24 mouse cellular contexts compared by ENCODE assay signal in genomic region chr6:147832521-147832920, GRCm38 (mm10).
"Had no signal": no experiment of that assay in that cellular context is flagged by ENCODE, and none has a peak within 500 bp of the region (broad histone marks: within the 10 kb centered on the region; RNA-seq: fewer than 3 reads in every experiment).

No protein-coding gene starts in this region.

- DNase-seq: gastrocnemius, postnatal 14 days; gastrocnemius, postnatal 36 days; heart, adult 11 months; heart, adult 2 months; heart, postnatal 14 days; heart, postnatal 36 days; kidney, adult 11 months; kidney, adult 2 months; kidney, adult 9 months; kidney, postnatal 14 days; kidney, postnatal 36 days; layer of hippocampus, adult 9-11 months; layer of hippocampus, postnatal 36 days; left cerebral cortex, postnatal 4 days had no signal

- ATAC-seq: hindbrain, embryonic 16.5 days; intestine, embryonic 16.5 days had no signal

- H3K4me2 ChIP-seq: heart, embryonic 11.5 days; heart, embryonic 13.5 days; heart, embryonic 15.5 days; hindbrain, embryonic 14.5 days; kidney, embryonic 15.5 days; limb, embryonic 13.5 days; limb, embryonic 15.5 days had no signal

- H3K27me3 ChIP-seq: heart, embryonic 13.5 days; heart, embryonic 15.5 days; kidney, embryonic 15.5 days; limb, embryonic 13.5 days; limb, embryonic 15.5 days had no signal

- H3K9me3 ChIP-seq: heart, embryonic 13.5 days; heart, embryonic 15.5 days; kidney, embryonic 15.5 days; limb, embryonic 13.5 days; limb, embryonic 15.5 days had no signal

- H3K4me1 ChIP-seq: heart, embryonic 13.5 days; heart, embryonic 15.5 days; kidney, embryonic 15.5 days had no signal

- H3K36me3 ChIP-seq: heart, embryonic 13.5 days; heart, embryonic 15.5 days; kidney, embryonic 15.5 days; limb, embryonic 13.5 days; limb, embryonic 15.5 days had no signal

- H3K27ac ChIP-seq: heart, adult 2 months; heart, embryonic 13.5 days; heart, embryonic 15.5 days; hindbrain, embryonic 14.5 days; kidney, embryonic 15.5 days; kidney, postnatal 0 days; limb, embryonic 13.5 days; limb, embryonic 15.5 days had no signal

- H3K9ac ChIP-seq: heart, embryonic 13.5 days; heart, embryonic 15.5 days; hindbrain, embryonic 14.5 days; kidney, embryonic 15.5 days; limb, embryonic 13.5 days; limb, embryonic 15.5 days had no signal

- H3K4me3 ChIP-seq: heart, adult 2 months; heart, embryonic 13.5 days; heart, embryonic 15.5 days; kidney, embryonic 15.5 days; limb, embryonic 13.5 days; limb, embryonic 15.5 days had no signal
